9 mouse cellular contexts compared by ENCODE assay signal in genomic region chr10:116300824-116301223, GRCm38 (mm10). TPM values are rescaled to one million over a fixed set of nuclear protein-coding genes. Genes with fewer than 3 reads are reported as not detected.
DNase-seq lines count a peak whose midpoint lies in the region; ATAC-seq lines count a peak whose summit lies in the region.
"Had no signal": no experiment of that assay in that cellular context is flagged by ENCODE, and none has a peak within 500 bp of the region (broad histone marks: within the 10 kb centered on the region; RNA-seq: fewer than 3 reads in every experiment).

No protein-coding gene starts in this region.

- peak overlapping the region; percentile 68 for H3K9ac ChIP-seq in heart, embryonic 14.5 days (ENCODE audit: low read length)
- peak overlapping the region; percentile 40; the same call in 1 of the 2 replicates for H3K9ac ChIP-seq in forebrain, embryonic 16.5 days (replicated peaks; ENCODE audit: low read depth, low read length)
- H3K9ac ChIP-seq in neural tube, embryonic 12.5 days: peak overlapping the region; percentile 40

- no peaks in the 10 kb centered on the region for H3K9me3 ChIP-seq in heart, embryonic 14.5 days (ENCODE audit: control insufficient read depth, low read length)
- H3K9me3 ChIP-seq in forebrain, embryonic 16.5 days (ENCODE audit: control insufficient read depth, low read length): no peaks in the 10 kb centered on the region
- no peaks in the 10 kb centered on the region for H3K9me3 ChIP-seq in neural tube, embryonic 12.5 days

- intact Hi-C loops in heart, postnatal 36 days (cut with DNase I): loop anchor here (1.0 to 2.0 kb wide), 3 partner anchors 13 to 95 kb away; no protein-coding TSS in a partner anchor

- no peak for DNase-seq in heart, postnatal 36 days
- peak; percentile 51 for DNase-seq in kidney, postnatal 14 days
- no peak for DNase-seq in thymus, postnatal 0 days (ENCODE audit: low spot score)
- no peak for DNase-seq in layer of hippocampus, postnatal 25 days (ENCODE audit: extremely low spot score in 1 of 2, low spot score in 1 of 2)

- H3K27me3 ChIP-seq in heart, embryonic 14.5 days (ENCODE audit: control insufficient read depth, insufficient read depth, low read length): peaks cover 17% of the 10 kb centered on the region
- no peaks in the 10 kb centered on the region; the same call in 1 of the 2 replicates for H3K27me3 ChIP-seq in forebrain, embryonic 16.5 days (replicated peaks; ENCODE audit: control insufficient read depth, insufficient read depth, low read length)
- H3K27me3 ChIP-seq in neural tube, embryonic 12.5 days (replicated peaks): peaks cover 20% of the 10 kb centered on the region

- peak overlapping the region; percentile 10 to 36; a peak in 3 of 4 replicates for H3K27ac ChIP-seq in heart, embryonic 14.5 days (replicated peaks in 1 of 2; ENCODE audit: control insufficient read depth in 1 of 2, insufficient read depth in 1 of 2, low read depth in 2 of 2, low read length in 2 of 2)
- H3K27ac ChIP-seq in forebrain, embryonic 16.5 days (ENCODE audit: low read length): no peak overlapping the region
- no peak overlapping the region for H3K27ac ChIP-seq in neural tube, embryonic 12.5 days

- 16% methylated on average over 7 of the region's 7 CpGs for WGBS in heart, embryonic 14.5 days
- WGBS in forebrain, embryonic 16.5 days: 12% methylated on average over 7 of the region's 7 CpGs
- WGBS in neural tube, embryonic 12.5 days: 16% methylated on average over 7 of the region's 7 CpGs

- peak; percentile 18; the same call in 1 of the 2 replicates for ATAC-seq in heart, embryonic 14.5 days (ENCODE audit: insufficient number of reproducible peaks, insufficient read depth, low FRiP score, low read depth)
- ATAC-seq in forebrain, embryonic 16.5 days: no peak
- peak; percentile 50; the same call in 1 of the 2 replicates for ATAC-seq in neural tube, embryonic 12.5 days (ENCODE audit: low FRiP score, low read depth)
- no peak for ATAC-seq in cerebellum, adult (ENCODE audit: insufficient number of reproducible peaks, low FRiP score, low TSS enrichment)
- ATAC-seq: CD4-positive, CD25-positive, alpha-beta regulatory T cell, adult 4 months had no signal

- H3K4me1 ChIP-seq in heart, embryonic 14.5 days (ENCODE audit: control insufficient read depth in 2 of 2, insufficient read depth in 2 of 2, low read length in 2 of 2): peaks cover 0 to 17% of the 10 kb centered on the region in 2 experiments; a peak in 2 of 4 replicates
- H3K4me1 ChIP-seq in forebrain, embryonic 16.5 days (replicated peaks; ENCODE audit: control insufficient read depth, insufficient read depth, low read length): peaks cover 9% of the 10 kb centered on the region
- peaks cover 10% of the 10 kb centered on the region for H3K4me1 ChIP-seq in neural tube, embryonic 12.5 days

- peak overlapping the region; percentile 47 to 48; a peak in 3 of 4 replicates for H3K4me3 ChIP-seq in heart, embryonic 14.5 days (ENCODE audit: control insufficient read depth in 1 of 2, insufficient read depth in 1 of 2, low read depth in 1 of 2, low read length in 2 of 2)
- H3K4me3 ChIP-seq in forebrain, embryonic 16.5 days (replicated peaks; ENCODE audit: low read length): peak overlapping the region; percentile 46
- peak overlapping the region; percentile 46 for H3K4me3 ChIP-seq in neural tube, embryonic 12.5 days

- no peaks in the 10 kb centered on the region for H3K36me3 ChIP-seq in heart, embryonic 14.5 days (ENCODE audit: control insufficient read depth, insufficient read depth, low read length)
- H3K36me3 ChIP-seq in forebrain, embryonic 16.5 days (ENCODE audit: control insufficient read depth, insufficient read depth): no peaks in the 10 kb centered on the region
- H3K36me3 ChIP-seq in neural tube, embryonic 12.5 days: no peaks in the 10 kb centered on the region

- H3K4me2 ChIP-seq in heart, embryonic 14.5 days (ENCODE audit: low read length): peak overlapping the region; percentile 86
- peak overlapping the region; percentile 78 for H3K4me2 ChIP-seq in forebrain, embryonic 16.5 days (ENCODE audit: low read length)
- H3K4me2 ChIP-seq in neural tube, embryonic 12.5 days (replicated peaks): peak overlapping the region; percentile 97

RNA-seq across cellular contexts. Expression of gene Ptprb, which starts 25.5 kb away (rescaled TPM):
- polyA plus RNA-seq in heart, embryonic 14.5 days (2014; fragmentation: Nextera tagmentation; extraction: Ambion mirVana): 8.3 and 9.7 TPM in 2 replicates
- 10 to 100 TPM; 71.9 to 83.3 TPM for total RNA-seq in heart, postnatal 36 days (2021)
- polyA plus RNA-seq in forebrain, embryonic 16.5 days (2015; fragmentation: Nextera tagmentation; extraction: Ambion mirVana): 3.0 and 3.1 TPM in 2 replicates
- polyA plus RNA-seq in neural tube, embryonic 12.5 days (2016; fragmentation: Nextera tagmentation; extraction: Ambion mirVana): 3.8 and 4.3 TPM in 2 replicates
- polyA plus RNA-seq in thymus, postnatal 0 days (2015; fragmentation: Nextera tagmentation; extraction: Ambion mirVana): 1.1 and 1.7 TPM in 2 replicates
- total RNA-seq in layer of hippocampus, postnatal 25 days (2021): 10 to 100 TPM; 15.5 to 19.9 TPM
- polyA plus RNA-seq: CD4-positive, CD25-positive, alpha-beta regulatory T cell, adult 4 months had no signal

Comparison
In these comparisons a context has a peak if more than half of its experiments do, and no peak if none do; other contexts are left out.
1. ATAC-seq: peak in heart, embryonic 14.5 days (single experiment) and neural tube, embryonic 12.5 days (single experiment); none in forebrain, embryonic 16.5 days (single experiment) and cerebellum, adult (single experiment).
2. H3K27ac ChIP-seq: peak in heart, embryonic 14.5 days (2 of 2); none in forebrain, embryonic 16.5 days (single experiment) and neural tube, embryonic 12.5 days (single experiment).
3. Peak in every context shown above with its lines, with median percentiles within 50 percentile points of each other: H3K4me2 ChIP-seq, H3K4me3 ChIP-seq and H3K9ac ChIP-seq.